Mouse (Mus musculus): Measurements from ENCODE around the gene Ppp2r5b. TPM values are rescaled to one million over a fixed set of nuclear protein-coding genes. Genes with fewer than 3 reads are reported as not detected.

Gene Ppp2r5b
- total and polyA plus RNA-seq, 3 experiments: 2.8 to 9.8 (median 3.4) TPM

DNA sequence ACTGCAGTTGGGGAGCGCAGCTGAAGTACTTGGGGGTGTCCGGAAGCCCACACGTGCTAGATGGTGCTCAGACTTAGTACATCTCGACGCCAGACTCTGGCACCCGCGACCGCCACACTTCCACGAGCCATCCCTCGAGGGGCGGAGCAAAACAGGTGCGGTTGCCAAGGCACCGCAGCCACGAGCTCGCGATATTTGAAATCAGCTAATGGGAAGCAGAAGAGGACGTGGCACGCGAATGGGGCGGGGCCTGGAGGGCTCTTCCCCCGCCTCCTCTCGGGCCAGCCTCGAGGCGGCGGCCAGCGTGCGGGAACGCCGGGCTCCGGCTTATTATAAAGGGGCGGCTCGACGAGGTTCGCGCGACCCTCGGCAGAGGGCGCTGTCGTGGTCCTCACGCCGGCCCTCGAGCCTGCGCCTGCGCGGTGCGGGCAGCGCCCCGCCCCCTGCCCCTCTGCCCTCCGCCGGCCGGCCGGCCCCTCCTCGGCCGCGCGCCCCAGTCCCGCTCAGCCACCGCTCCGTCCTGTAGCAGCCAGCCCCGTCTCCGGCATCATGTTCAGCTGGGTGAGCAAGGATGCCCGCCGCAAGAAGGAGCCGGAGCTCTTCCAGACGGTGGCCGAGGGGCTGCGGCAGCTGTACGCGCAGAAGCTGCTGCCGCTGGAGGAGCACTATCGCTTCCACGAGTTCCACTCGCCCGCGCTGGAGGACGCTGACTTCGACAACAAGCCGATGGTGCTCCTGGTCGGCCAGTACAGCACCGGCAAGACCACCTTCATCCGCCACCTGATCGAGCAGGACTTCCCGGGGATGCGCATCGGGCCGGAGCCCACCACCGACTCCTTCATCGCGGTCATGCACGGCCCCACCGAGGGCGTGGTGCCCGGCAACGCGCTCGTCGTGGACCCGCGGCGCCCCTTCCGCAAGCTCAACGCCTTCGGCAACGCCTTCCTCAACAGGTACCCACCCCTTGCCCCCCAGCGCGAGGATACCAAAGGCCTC is 41.1 kb upstream of the Ppp2r5b start, which contains the start of gene Ehd1 (continued):
- TF ChIP-seq MAFK (IDR thresholded peaks at IDR 0.05; ENCODE audit: insufficient replicate concordance, low read length): no peak

DNA sequence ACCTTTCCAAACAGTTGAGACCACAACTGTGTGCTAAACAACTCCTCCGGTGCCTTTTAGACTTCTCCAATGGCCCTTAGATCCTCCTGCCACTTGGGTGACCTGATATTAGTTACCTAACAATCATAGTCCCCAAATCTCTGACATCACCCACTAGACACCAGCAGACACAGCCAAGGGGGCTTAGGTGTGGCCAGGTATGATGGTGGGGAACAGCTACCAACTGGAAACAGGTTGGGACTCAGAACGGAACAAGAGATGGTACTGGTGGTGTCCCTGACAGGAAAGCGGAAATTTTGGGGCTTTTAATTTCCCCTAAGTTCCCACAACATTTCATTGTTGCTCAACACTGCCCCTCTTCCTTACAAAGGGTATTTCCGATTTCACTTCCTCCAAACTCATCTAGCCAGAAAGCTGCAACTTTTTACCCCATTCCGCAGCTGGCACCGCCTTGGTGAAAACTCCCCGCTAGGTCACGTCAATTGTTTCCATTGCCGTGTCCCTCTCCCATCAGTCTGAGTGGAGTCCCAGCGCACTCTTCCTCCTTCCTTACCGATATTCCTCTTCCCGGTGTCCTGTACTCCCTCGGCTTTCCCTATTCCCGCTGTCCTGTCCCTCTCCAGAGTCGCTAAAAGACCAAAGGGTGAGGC is 40.2 kb upstream of the Ppp2r5b start:
- no peaks in the 10 kb centered on the region for H3K9me3 ChIP-seq (replicated peaks; ENCODE audit: low read length)
- H3K36me3 ChIP-seq (replicated peaks in 1 of 2; ENCODE audit: control insufficient read depth in 1 of 2, insufficient read depth in 1 of 2, low read length in 1 of 2): peaks cover 27 to 29% of the 10 kb centered on the region in 2 experiments
- peak; percentile 81 for DNase-seq (ENCODE audit: extremely low read depth)
- peak overlapping the region; percentile 53 to 99 (median 74) for H3K4me3 ChIP-seq (replicated peaks in 1 of 3; ENCODE audit: low read depth in 2 of 3, low read length in 2 of 3, poor library complexity in 1 of 3)
- H3K9ac ChIP-seq (ENCODE audit: insufficient read depth, low read depth): peak overlapping the region; percentile 87
- dilution Hi-C loops (cut with MboI; ENCODE audit: extremely low pct_ligation_motif_present, extremely low pct_unique_long_range_greater_than_20kb, low sequenced_read_pairs) (no loop called here), in situ Hi-C loops (cut with MboI; ENCODE audit: low pct_ligation_motif_present, low pct_unique_long_range_greater_than_20kb, low sequenced_read_pairs) (no loop called here)
- no peaks in the 10 kb centered on the region for H3K27me3 ChIP-seq (replicated peaks)
- H3K27ac ChIP-seq (ENCODE audit: insufficient read depth, low read depth): peak overlapping the region; percentile 90
- peaks cover 47% of the 10 kb centered on the region for H3K79me2 ChIP-seq (replicated peaks; ENCODE audit: control insufficient read depth, extremely low read depth, insufficient read depth, poor library complexity, severe bottlenecking)
- 0 out of 2 replicates have a peak, but pooled peaks have one; percentile 54 for TF ChIP-seq TBP (conservative IDR thresholded peaks at IDR 0.05; ENCODE audit: low read depth, low read length)
- peak in 1 of 2 experiments; percentile 39; a peak in 2 of 4 replicates for TF ChIP-seq CTCF (conservative IDR thresholded peaks at IDR 0.05 in 1 of 2, IDR thresholded peaks at IDR 0.05 in 1 of 2; ENCODE audit: low read depth in 2 of 2, low read length in 2 of 2)
- peak; percentile 82 for TF ChIP-seq SIN3A (IDR thresholded peaks at IDR 0.05; ENCODE audit: low read length)
- no peak for TF ChIP-seq E2F4 (IDR thresholded peaks at IDR 0.05; ENCODE audit: insufficient replicate concordance, low read depth, low read length)
- peak; percentile 90 for TF ChIP-seq EP300 (IDR thresholded peaks at IDR 0.05; ENCODE audit: low read length)
- no peak for TF ChIP-seq CHD1 (IDR thresholded peaks at IDR 0.05; ENCODE audit: low read depth, low read length)
- TF ChIP-seq MYC (IDR thresholded peaks at IDR 0.05; ENCODE audit: low read depth, low read length): no peak; the same call in 1 of the 2 replicates
- TF ChIP-seq ELF1 (IDR thresholded peaks at IDR 0.05; ENCODE audit: low read depth, low read length): peak; percentile 57
- TF ChIP-seq MEF2A (IDR thresholded peaks at IDR 0.05; ENCODE audit: borderline replicate concordance, low read depth, low read length): peak; percentile 43; the same call in 1 of the 2 replicates
- TF ChIP-seq MAFK (IDR thresholded peaks at IDR 0.05; ENCODE audit: insufficient replicate concordance, low read length): 0 out of 2 replicates have a peak, but pooled peaks have one; percentile 11
- peak; percentile 1; the same call in 1 of the 2 replicates for TF ChIP-seq POLR2A (IDR thresholded peaks at IDR 0.05; ENCODE audit: low read depth, low read length)
- 0 out of 2 replicates have a peak, but pooled peaks have one; percentile 19 for TF ChIP-seq RCOR1 (conservative IDR thresholded peaks at IDR 0.05; ENCODE audit: low read depth, low read length)
- peak; percentile 81 for TF ChIP-seq IRF4 (IDR thresholded peaks at IDR 0.05; ENCODE audit: low read depth, low read length)
- peak; percentile 75 for TF ChIP-seq ETS1 (conservative IDR thresholded peaks at IDR 0.05; ENCODE audit: low read depth, low read length)
- peak; percentile 49; the same call in 1 of the 2 replicates for TF ChIP-seq JUND (conservative IDR thresholded peaks at IDR 0.05; ENCODE audit: low read depth, low read length)
- TF ChIP-seq USF2 (conservative IDR thresholded peaks at IDR 0.05; ENCODE audit: low read depth, low read length): no peak
- no peak; the same call in 1 of the 2 replicates for TF ChIP-seq JUN (IDR thresholded peaks at IDR 0.05; ENCODE audit: insufficient read depth, low read depth, low read length)
- TF ChIP-seq TCF12 (IDR thresholded peaks at IDR 0.05; ENCODE audit: low read depth, low read length): peak; percentile 77
- TF ChIP-seq GABPA (IDR thresholded peaks at IDR 0.05; ENCODE audit: insufficient replicate concordance, low read depth, low read length): no peak
- peak overlapping the region; percentile 78 for H3K4me2 ChIP-seq (ENCODE audit: insufficient read depth, low read depth, poor library complexity, severe bottlenecking)
- H3K4me1 ChIP-seq (ENCODE audit: control insufficient read depth in 1 of 2, insufficient read depth in 2 of 2): peaks cover 14 to 41% of the 10 kb centered on the region in 2 experiments
